In the genomic region with DNA sequence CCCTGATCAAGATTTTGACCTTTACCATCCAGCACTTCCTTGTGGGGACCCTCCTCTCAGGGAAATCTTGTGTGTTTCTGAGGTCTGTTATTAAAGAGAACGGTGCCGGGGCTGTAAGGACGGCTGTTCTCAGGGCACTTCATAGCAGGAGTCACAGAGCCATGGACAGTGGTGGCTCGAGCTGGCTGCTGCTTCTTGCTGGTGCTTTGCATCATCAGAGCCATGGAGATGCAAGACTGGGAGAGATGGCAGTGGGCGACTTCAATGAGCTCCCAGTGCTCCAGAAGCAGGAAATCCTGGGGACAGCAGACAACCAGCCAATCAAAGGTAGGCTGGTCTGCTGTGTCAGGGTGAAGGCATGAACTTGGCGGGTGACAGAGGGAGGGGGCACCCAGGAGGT, we compare ENCODE assay signal across 26 mouse cellular contexts.
"Had no signal": no experiment of that assay in that cellular context is flagged by ENCODE, and none has a peak within 500 bp of the region (broad histone marks: within the 10 kb centered on the region; RNA-seq: fewer than 3 reads in every experiment).

No protein-coding gene starts in this region.

- ATAC-seq: hindbrain, postnatal 0 days; intestine, embryonic 16.5 days had no signal

- H3K4me2 ChIP-seq: heart, embryonic 11.5 days; heart, embryonic 13.5 days; heart, embryonic 15.5 days; hindbrain, embryonic 13.5 days; hindbrain, embryonic 15.5 days; kidney, embryonic 15.5 days; limb, embryonic 13.5 days; limb, embryonic 15.5 days; liver, embryonic 11.5 days had no signal

- H3K36me3 ChIP-seq: heart, embryonic 13.5 days; heart, embryonic 15.5 days; hindbrain, embryonic 13.5 days; hindbrain, embryonic 15.5 days; kidney, embryonic 15.5 days; limb, embryonic 13.5 days; limb, embryonic 15.5 days had no signal

- H3K9ac ChIP-seq: heart, embryonic 13.5 days; heart, embryonic 15.5 days; hindbrain, embryonic 13.5 days; hindbrain, embryonic 15.5 days; kidney, embryonic 15.5 days; limb, embryonic 13.5 days; limb, embryonic 15.5 days had no signal

- DNase-seq: gastrocnemius, postnatal 14 days; gastrocnemius, postnatal 36 days; heart, adult 11 months; heart, adult 2 months; heart, postnatal 14 days; heart, postnatal 36 days; kidney, adult 11 months; kidney, adult 2 months; kidney, adult 9 months; kidney, postnatal 14 days; kidney, postnatal 36 days; layer of hippocampus, adult 9-11 months; layer of hippocampus, postnatal 36 days; left cerebral cortex, postnatal 4 days had no signal

- H3K9me3 ChIP-seq: heart, embryonic 13.5 days; heart, embryonic 15.5 days; hindbrain, embryonic 13.5 days; hindbrain, embryonic 15.5 days; kidney, embryonic 15.5 days; limb, embryonic 13.5 days; limb, embryonic 15.5 days had no signal

- H3K27ac ChIP-seq: heart, adult 2 months; heart, embryonic 13.5 days; heart, embryonic 15.5 days; hindbrain, embryonic 15.5 days; hindbrain, postnatal 0 days; kidney, embryonic 15.5 days; kidney, postnatal 0 days; limb, embryonic 13.5 days; limb, embryonic 15.5 days had no signal

- H3K4me3 ChIP-seq: heart, adult 2 months; heart, embryonic 13.5 days; heart, embryonic 15.5 days; hindbrain, embryonic 13.5 days; hindbrain, embryonic 15.5 days; kidney, embryonic 15.5 days; limb, embryonic 13.5 days; limb, embryonic 15.5 days had no signal

- H3K4me1 ChIP-seq: kidney, embryonic 15.5 days; limb, embryonic 13.5 days had no signal
